Mouse (Mus musculus): ENCODE measurements around the gene Nthl1.

Nthl1 gene

DNA sequence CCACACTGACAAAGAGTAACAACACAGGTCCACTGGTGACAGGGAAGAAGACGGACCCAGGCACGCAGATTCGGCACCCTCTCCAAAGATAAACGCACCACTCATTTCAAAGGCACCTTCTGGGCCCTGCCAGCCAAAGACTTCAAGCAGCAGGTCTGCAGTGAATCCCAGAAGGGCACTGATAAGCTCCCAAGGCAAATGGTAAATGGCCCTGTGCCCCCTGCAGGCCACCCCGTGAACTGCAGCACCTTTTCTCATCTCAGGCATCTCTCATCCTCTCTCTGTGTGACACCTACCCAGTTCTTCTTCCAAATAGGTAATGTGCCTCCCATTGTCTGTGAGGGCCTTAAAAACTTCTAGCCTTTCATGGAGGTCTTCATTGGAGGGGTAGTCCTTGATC, 3.8 kb upstream of the Nthl1 start:
- peak in 1 of 2 experiments; percentile 74 for DNase-seq (ENCODE audit: low spot score in 2 of 2)

DNA sequence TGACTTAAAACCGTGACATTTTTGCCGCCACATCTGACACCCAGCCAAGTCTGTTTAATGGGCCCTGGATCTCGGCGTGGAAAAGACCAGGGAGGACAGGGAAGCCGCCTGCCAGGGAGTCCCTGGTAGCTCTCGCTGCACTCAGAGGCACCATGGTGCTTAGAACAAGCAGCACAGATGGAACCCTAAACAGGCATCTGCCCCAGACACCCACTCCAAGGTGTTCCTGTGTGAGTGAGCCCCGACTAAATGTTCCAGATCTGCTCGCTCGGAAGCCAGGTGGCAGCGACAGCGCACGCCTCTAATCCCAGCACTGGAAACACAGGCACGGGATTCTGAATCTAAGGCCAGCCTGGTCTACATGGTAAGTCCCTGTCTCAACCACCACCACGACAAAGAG, 2.4 kb upstream of the Nthl1 start:
- no peak for DNase-seq (ENCODE audit: low spot score in 2 of 2)

DNA sequence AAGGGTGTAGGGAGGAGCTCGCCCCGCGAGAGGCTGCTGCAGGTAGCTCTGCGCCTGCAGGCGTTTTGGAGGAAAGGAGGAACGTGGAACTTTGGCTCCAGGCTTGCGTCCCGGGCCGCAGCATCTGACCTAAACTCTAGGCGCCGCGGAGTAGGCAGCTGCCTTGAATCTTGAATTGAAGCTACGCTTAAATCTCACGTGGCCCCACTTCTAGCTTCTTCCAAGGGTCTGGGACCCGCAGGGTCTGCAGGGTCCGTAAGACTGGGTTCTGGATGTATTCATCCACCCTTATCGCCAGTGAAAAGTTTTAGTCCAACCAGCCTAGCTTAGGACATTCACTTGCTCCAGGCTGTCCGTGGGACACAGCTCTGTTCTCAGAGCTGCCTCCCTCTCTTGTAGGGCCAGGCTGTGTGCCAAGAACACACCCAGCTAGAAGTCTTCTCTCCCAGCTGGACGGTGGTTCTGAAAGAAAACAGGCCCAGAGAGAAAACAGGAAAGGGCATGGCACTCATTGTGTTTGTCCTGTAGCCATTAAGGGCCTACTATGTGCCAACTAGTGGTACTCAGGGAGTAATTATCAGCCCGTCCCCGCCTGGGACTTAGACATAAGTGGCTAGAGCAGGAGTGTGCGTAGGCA, 451 bp downstream of the Nthl1 start:
- no peak for DNase-seq (ENCODE audit: low spot score in 2 of 2)

DNA sequence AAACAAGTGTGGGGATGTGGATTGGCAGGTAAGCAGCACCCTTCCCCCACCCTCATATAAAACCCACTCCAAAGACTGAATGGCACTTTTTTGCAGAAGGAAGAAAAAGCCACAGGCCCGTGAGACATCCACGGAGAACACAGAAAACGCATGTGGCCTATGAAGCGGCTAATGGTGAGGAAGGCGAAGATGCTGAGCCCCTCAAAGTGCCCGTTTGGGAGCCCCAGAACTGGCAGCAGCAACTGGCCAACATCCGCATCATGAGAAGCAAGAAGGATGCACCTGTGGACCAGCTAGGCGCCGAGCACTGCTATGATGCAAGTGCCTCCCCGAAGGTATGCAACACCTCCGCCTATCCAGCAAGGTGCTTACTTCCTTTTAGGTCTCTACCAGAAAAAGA, 1.4 kb downstream of the Nthl1 start:
- no peak for DNase-seq (ENCODE audit: low spot score in 2 of 2)

DNA sequence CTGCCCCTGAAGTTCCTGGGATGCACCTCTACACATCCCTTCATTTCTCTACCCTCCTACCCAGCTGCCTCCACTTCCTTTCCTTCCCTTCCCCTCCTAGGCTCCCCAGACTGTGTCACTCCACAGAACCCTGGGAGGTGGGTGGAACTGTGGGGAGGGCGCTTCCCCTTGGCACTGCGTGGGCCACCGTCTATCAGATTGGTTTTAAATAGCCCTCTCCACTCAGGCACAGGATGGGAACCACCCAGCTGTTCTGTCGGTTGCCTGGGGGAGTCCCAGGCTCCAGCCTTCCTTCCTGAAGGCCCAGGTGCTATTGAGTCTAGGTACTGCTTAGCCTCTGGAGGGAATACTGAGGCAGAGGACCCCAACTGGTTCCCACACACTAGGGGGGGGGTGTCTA, 2.5 kb downstream of the Nthl1 start:
- no peak for DNase-seq (ENCODE audit: low spot score in 2 of 2)

DNA sequence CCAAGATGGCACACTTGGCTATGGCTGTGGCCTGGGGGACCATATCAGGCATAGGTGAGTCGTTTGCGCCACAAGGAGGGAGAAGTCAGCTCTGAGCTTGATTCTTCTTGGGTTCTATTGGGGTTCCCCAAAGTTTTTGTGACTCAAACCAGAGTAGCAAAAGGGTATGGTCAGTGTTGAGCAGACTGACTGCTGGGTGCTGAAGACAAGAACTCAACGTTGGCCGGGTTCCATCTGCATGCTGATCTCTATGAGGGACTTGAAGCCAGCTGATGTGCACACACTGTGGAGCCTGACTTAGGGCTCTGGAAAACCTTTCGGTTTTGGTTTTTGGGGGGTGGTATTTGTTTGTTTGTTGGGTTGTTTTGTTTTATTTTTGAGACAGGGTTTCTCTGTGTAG, 3.2 kb downstream of the Nthl1 start:
- DNase-seq (ENCODE audit: low spot score in 2 of 2), result no peak

DNA sequence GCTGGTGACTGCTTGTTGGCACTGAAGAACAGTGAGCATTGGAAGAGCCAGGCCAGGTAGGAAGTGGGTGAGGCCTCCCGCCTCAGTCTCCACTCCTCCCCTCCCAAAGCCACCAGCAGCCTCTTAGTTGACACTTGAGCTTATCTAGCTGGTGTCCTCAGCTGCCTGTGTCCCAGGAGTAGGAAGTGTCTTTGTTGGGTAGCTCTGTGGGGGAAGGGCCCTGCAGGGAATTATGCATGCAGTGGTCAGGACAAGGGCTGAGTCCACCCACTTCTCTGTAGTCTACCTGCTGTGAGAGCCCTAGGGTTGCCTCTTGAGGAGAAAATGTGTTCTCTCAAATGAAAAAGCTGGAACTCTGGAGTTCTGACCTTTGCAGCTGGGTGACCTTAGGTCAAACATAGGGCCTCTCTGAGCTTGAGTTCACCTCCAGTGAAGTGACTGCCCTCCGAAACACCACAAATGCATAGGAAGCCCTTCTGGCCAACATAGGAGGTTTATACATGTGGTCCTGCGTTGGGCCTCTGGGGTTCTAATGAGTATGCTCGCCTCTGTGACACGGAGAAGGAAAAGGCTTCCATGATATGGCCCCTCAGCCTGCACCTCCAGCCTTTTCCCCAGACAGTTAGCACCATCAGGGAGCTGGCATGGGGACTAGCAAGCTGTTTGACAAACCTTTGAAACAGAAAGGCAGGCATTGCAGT, 4.5 kb downstream of the Nthl1 start:
- no peak for DNase-seq (ENCODE audit: low spot score in 2 of 2)

DNA sequence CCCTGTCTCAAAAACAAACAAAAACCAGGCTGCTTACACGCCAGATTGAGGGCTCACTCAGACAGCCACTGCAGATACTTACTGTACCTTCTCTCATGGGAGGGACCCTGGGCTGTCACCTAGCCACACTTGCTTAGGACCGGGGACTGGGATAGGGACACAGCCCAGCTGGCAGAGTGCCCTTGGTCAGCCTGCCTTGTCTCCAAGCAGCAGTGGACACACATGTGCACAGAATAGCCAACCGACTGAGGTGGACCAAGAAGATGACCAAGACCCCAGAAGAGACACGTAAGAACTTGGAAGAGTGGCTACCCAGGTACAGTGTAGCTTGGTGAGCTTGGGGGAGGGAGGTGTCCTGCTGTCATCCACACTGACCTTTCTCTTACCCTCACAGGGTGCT, 5.7 kb downstream of the Nthl1 start:
- DNase-seq (ENCODE audit: low spot score in 2 of 2), result no peak

DNA sequence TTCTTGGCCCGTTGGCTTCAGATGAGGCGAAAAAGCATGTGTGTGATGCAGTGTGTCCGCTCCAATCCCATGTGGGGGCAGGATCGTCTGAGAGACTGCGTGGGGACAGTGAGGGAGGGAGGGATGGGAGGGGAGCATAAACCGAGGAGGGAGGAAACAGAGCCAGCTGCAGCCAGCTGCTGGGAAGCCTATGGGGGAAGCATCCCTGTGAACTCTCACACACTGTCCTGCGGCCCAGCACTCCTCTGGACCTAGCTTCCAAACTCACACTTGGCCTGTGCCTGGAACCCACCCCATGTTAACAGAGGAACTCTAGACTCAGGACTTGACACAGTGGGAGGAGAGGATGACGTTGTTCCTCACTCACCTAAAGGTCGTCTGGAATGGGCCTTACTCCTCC, 6.4 kb downstream of the Nthl1 start:
- no peak for DNase-seq (ENCODE audit: low spot score in 2 of 2)

DNA sequence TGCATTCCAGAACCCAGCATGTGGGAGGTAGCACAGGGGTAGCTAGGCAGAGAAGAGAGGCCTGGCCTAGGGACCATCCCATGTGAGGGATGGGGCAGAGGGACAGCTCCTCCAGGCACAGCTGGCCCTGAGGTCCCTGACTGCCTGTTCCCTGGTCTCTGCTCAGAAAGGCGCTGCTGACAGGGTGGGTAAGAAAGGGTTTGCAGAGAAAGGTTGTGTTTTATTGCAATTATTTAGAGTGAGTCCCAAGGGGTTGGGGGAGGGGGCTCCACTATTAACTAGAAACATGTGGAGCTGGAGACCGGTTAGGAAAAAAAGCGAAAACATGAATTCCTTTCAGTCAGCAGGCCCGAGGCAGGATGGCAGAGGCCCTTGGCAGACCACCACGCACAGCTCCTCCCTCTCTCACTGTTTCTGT, 7.1 kb downstream of the Nthl1 start:
- no peak for DNase-seq (ENCODE audit: low spot score in 2 of 2)

DNA sequence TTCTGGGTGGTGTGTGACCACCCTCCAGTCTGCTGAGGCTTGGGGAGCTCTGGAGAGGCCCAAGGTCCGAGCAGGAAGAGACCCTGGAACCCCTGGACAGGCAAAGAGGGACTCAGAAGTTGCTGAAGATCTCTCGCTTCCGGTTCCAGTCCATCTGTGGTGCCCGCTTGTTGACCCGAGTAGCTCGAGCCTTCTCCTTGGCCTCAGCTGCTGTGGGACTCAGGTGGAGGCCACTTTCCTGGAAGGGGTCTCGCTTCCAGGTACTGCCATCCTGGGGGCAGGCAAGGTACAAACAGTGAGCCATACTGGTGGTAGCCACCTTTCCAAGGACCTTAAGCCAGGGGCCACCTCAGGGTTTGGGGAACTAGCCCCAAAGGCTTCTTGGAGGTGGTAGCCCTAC, 7.6 kb downstream of the Nthl1 start:
- DNase-seq (ENCODE audit: low spot score in 2 of 2), result no peak

DNA sequence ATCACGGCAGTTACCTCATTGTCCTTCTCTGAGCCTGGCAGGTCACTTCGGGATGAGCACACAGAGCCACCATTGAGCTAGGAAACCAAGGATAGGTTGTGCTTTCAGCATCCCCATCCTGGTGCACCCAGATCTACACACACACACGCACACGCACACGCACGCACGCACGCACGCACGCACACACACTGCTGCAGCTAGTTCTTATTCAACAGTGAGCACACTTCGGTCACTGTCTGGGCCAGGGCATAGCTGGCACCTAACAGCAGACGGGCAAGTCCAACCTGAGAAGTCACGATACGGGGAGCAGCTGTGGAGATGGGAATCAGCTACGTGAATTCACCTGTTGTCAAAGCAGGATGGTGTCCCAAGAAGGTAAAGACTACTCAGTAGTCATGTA, 8.1 kb downstream of the Nthl1 start:
- DNase-seq (ENCODE audit: low spot score in 2 of 2), result no peak

DNA sequence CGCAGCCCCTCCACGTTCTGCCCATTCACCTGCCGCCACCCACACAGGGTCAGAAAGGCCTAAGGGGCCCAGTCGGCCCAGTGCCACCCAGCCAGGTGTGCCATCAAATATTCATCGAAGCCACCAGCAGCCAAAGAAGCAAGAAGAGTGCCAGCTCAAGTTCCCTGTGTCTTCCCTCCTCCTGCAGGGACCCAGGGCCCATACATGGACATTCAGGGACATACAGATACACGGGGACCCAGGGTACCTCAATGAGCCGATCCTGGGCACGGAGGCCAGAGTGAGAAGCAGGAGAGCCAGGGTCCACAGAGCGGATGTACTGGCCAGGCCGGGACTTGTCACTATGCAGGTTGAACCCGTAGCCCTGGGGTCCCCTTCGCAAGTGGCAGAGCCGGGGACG, 9.5 kb downstream of the Nthl1 start:
- no peak for DNase-seq (ENCODE audit: low spot score in 2 of 2)

DNA sequence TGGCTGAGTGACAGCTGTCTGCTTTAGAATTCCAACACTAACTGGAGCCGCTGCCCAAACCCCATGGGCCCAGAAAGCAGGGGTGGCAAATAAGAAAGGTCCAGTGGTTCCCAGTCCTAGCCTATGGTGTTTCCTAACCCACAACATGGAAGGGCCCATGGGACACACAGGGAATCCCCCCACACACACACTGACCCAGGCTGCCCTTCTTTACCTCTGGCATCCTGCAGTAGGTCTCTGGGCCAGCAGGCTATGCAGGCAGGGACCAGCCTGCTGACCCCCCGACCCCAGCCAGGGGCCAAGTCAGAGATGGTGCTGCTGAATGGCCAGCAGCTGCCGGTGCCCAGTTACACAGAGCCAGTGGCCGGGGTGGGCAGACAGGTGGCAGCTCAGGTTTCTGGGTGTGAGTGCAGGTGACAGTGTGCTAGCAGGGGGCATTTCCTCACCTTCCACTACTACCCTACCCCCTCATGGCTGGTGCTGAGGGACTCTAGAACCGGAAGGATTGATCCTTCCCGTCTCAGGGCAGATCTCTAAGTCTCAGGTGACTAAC, 10.4 kb downstream of the Nthl1 start:
- no peak for DNase-seq (ENCODE audit: low spot score in 2 of 2)

DNA sequence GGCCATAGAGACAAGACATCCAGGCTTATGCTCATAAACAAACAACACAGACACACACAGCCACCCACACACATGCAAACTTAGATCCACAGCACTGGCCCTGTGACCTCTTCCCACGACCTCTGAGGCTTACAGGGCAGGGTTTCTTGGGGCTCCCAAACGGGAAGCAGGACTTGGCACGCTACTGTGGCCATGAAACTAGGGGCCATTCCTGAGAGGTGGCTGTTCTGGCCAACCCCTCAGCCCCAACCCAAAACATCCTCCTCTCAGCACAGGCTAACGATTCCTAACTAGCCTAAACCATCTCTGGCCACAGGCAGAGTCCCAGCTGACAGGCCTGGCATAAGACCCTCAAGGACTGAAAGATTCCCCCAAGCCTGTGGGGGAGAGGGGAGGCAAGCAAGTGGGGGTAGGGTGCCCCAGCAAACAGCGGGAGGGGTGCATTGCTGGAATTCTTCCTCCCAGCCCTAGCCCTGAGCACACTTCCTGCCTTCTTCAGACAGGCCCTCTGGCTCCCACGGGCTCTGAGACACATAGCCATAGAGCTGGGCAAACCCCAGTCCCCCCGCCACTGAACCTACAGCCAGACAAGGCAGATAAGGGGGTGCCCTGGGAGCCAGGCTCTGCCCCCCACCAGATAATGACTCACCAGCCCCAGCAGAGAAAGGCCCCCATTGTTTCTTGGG, 11.7 kb downstream of the Nthl1 start:
- DNase-seq (ENCODE audit: low spot score in 2 of 2), result no peak

DNA sequence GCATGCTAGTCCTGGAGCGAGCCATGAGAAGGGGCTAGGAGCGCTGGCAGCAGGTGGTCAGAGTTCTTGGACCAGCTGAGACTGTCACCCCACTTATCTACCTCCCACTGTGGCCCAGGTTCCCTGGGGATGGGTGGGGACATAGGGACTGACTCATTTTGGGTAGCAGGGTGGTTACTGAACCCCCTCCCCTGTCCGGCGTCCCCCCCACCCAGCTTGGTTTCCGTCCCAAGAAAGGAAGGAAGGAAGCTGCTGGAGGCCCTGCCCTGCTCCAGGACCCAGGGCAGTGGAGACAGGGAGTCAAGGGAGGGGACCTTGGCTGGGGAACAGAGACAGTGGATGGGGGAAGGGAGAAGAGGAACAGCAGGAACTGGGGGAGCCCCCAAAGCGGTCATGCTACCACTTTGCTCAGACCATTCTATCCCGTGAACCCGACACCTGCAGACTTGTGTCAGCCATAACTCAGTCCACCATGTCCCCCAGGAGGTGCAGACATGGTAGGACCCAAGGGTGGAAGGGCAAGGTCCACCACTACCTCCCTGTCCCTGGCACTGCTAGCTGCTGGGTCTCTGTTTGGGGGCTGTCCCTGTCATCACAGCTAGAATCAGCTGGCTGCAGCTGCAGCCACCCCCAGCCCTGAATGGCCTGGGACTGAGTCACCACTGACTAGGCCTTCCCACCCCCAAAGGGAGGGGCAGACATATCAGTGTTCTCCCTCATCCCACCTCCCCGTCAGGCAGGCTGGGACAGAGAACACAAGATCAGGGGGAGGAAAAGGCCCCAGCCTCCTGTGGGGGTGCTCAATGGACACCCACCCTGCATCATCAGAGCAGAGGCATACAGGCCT, 12.6 kb downstream of the Nthl1 start:
- no peak for DNase-seq (ENCODE audit: low spot score in 2 of 2)

DNA sequence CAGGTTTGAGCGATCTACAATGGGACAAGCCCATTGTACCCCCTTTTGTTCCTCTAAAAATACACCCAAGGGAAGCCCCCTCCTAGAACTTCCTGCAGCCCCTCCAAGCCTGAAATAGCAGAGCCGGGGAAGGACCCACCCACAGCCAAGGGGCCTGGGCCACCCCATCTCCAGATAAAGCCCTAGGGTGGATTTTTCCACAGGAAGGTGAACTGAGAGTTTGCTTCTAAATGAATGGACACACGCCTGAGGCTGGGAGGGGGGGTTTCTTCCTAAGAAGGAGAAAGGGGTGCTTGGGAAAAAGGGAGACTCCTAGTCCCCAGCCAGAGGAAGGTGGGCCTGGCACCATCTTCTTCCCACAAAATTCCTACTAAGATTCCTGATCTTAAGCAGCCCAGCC, 13.4 kb downstream of the Nthl1 start:
- no peak for DNase-seq (ENCODE audit: low spot score in 2 of 2)

DNA sequence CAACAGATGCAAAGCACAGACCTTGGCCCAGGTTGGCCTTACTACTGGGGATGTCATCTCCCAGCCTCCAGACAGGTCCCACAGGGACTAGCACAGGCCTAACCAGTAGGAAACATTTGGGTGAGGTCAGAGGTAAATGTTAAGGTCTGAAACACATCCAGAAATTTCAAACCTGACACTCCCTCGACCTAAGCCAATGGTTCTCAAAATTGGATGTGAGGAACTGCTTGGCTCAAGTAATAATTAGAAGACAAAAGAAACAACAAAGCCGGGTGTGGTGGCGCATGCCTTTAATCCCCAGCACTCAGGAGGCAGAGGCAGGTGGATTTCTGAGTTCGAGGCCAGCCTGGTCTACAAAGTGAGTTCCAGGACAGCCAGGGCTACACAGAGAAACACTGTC, 13.9 kb downstream of the Nthl1 start:
- DNase-seq (ENCODE audit: low spot score in 2 of 2), result no peak

DNA sequence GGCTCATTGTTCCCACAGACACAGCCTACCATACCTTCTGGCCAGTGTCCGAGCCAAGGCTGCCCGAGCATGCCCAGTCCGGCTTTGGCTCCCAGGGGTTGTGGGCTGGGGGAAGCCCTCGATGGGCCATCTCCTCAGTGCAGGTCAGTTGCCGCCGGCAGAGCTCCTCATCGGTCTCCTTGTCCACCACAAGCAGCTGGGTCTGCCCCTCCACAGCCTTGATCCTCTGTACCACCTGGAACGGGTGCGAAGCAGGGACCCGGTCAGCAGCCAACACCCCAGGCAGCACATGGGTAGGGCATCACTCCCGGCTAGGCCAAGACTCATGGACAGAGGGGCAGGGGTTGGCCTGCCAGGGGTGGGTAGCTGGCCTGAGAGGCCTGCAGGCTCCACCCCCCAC, 15.0 kb downstream of the Nthl1 start:
- no peak for DNase-seq (ENCODE audit: low spot score in 2 of 2)

DNA sequence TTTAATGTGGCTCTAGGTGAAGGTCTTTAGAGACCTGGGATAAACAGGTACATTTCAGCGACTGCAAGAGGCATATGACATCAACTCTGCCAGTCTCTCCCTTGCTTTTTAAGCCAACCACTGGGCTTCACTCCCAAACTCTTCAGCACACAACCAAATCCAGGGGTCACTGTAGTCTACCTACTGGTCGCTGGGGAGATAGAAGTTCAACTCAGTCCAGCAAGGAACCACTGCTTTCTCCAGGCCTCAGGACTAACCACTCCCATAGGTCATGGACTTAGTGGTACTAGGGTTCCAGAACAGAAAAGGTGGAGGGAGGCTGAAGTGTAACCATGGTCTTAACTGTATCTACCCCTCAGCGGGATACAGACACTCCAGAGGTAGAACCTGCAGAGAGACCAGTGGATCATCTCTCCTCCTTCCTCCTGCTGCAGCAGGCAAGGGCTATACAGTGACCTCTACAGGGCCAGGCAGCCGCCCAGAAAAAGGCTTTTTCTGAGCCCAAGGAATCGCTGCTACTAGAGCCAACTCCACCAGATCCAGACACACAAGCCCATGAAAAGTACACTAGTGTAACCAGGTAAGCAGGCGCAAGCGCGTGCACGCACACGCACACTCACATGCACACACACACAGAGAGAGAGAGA, 16.4 kb downstream of the Nthl1 start:
- no peak for DNase-seq (ENCODE audit: low spot score in 2 of 2)

DNA sequence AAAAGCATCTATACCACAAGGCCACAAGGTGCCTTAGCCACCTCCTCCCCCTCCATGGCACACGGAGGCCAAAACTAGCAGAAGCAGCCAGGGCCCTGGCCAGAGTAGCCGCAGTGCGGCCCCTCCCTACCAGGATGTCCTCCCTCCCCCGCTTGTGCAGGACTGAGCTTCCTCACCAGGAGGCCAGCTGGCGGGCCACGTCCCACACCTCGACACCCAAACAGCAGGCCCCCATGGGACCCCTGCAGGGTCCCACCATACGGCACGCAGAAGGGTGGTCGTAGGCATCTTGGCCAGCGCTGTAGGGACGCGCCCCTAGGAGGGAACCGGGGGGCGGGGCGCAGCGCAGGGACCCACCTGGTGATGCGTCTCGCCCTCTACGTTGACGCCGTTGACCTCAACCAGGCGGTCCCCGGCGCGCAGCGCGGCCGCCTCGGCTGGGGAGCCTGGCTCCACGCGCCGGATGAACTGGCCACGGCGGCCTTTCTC, 17.1 kb downstream of the Nthl1 start:
- DNase-seq (ENCODE audit: low spot score in 2 of 2), result peak in 1 of 2 experiments; percentile 29

Data from cerebellum, postnatal 4 days (tissue).